ENCODE assay signal across 8 mouse cellular contexts in genomic region chr19:5118384-5118698, GRCm38 (mm10). TPM values are rescaled to one million over a fixed set of nuclear protein-coding genes. Genes with fewer than 3 reads are reported as not detected.
DNase-seq lines count a peak whose midpoint lies in the region; ATAC-seq lines count a peak whose summit lies in the region.

TSS of gene Klc2 (minus strand) at chr19:5118560.

- H3K27me3 ChIP-seq in midbrain, embryonic 10.5 days (ENCODE audit: low read depth, poor library complexity, severe bottlenecking) = peaks cover 12% of the 10 kb centered on the region

- H3K4me1 ChIP-seq in midbrain, embryonic 10.5 days = peaks cover 20% of the 10 kb centered on the region

- 1% methylated on average over 18 of the region's 18 CpGs for WGBS in midbrain, embryonic 10.5 days

- H3K4me3 ChIP-seq in midbrain, embryonic 10.5 days = peak within 1 kb of the TSS; percentile 91

- peaks cover 25% of the 10 kb centered on the region for H3K36me3 ChIP-seq in midbrain, embryonic 10.5 days

- peak within 1 kb of the TSS; percentile 91 for H3K27ac ChIP-seq in midbrain, embryonic 10.5 days (replicated peaks)

- DNase-seq in heart, adult 18-20 months = no peak
- no peak for DNase-seq in heart, adult 11 months
- DNase-seq in adrenal gland, adult 2 months = no peak
- DNase-seq in gastrocnemius, postnatal 10 days = no peak
- DNase-seq in midbrain, embryonic 10.5 days (ENCODE audit: low spot score) = no peak
- DNase-seq in ovary, adult 18-20 months (ENCODE audit: low spot score) = no peak
- no peak for DNase-seq in kidney, postnatal 4 days

- no peaks in the 10 kb centered on the region for H3K9me3 ChIP-seq in midbrain, embryonic 10.5 days (replicated peaks)

- peak; percentile 13 for ATAC-seq in inflammation-experienced regulatory T-cells, adult 6 months

RNA-seq across cellular contexts. Expression of gene Klc2, which starts in this region (rescaled TPM):
- total RNA-seq in heart, adult 18-20 months (2021) = 10 to 100 TPM; 48.9 to 54.0 TPM
- 10 to 100 TPM; 44.2 to 48.1 TPM for total RNA-seq in adrenal gland, adult 2 months (2021)
- 95.3 and 101 TPM in 2 replicates for polyA plus RNA-seq in adrenal gland, adult 2 months (2012; rRNA removed)
- total RNA-seq in gastrocnemius, postnatal 10 days (2021) = 10 to 100 TPM; 27.2 to 28.7 TPM
- polyA plus RNA-seq in inflammation-experienced regulatory T-cells, adult 6 months (2017; shearing (Covaris generic)) = 1 to 10 TPM; 4.4 to 5.0 (median 4.7) TPM
- polyA plus RNA-seq in midbrain, embryonic 10.5 days (2016; fragmentation: Nextera tagmentation; extraction: Ambion mirVana) = 31.1 and 40.7 TPM in 2 replicates
